Mouse (Mus musculus) urinary bladder, adult 18-20 months (tissue): ENCODE measurements around the gene Ctns.
A peak's percentile ranks its signal among the peaks of the same experiment; 100 is the strongest.

Experiments
- DNase-seq, 2 experiments: peaks; one replicate each; pipeline ENCODE4 v3.0.0; 2022; ENCODE audit warnings: low spot score in 2 of 2, mixed read lengths in 2 of 2

Ctns gene

DNA sequence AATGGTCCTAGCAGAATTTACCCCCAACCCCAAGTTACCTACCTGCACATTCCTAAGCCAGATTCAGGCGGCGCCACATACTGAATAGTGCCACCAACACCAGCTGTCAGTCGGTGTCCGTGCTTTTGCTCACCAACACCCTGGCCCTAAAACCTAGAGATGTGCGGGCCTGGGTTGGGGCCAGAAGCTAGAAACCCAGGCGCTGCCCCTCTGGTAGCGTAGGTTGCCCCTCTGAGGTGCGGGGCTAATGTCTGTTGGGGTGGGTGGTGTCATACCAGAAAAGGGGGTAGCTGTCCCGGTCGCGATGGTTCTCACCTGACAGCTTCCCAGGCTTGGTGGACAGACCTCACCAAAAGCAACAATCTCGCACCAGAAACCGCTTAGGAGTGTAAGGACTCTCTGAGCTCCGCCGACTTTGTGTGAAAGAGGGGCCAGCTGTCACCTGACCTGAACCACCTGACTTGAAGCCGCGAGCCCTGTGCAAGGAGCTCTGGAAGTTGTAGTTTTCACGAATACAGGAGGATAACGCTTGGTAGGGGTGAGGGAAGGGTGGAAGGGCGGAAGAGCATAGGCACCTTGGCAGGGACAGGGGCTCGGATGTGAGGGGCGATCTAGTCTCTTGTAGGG lies at the start of gene Ctns:
Gene Ctns (minus strand): TSS at position 440 of the 627 bp plus-strand sequence.
- DNase-seq, result peak in 1 of 2 experiments; percentile 81

DNA sequence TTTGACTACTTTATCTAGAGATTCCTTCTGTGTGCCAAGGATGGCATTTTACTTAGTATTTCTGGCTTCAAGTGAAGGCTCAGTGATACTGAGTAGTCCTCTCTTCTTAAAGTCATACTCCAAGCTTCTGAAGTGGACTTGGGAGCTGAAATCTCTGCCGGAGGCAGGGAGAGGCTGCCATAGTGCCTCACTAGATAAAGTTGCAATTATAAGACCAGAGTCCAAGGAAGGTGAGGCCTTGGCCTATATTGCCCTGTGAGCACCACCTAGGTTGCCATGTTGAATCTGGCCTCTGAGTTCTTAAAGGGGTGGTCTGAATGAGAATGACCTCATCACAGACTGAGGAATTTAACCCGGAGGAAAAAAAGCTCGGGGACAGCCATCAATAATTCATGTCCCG lies 43.9 kb upstream of the Ctns start:
- DNase-seq, result no peak

DNA sequence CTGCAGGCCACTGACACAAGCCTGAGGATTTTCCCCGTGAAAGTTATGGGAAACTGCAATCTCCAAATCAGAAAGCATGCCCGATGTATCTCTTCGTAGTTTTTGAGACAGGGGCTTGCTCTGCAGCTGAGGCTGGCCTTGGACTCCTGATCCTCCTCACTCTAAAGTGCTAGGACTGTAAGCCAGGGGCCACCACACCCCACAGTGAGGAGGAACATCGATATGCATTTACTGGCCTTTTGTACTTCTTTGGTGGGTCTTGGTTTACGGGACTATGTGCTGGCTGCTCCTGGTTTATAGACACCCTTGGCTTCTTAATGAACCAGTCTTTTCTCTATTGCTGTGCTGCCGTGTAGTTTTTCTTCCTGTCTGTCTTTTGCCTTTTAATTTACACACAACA lies 43.4 kb upstream of the Ctns start:
- no peak for DNase-seq

DNA sequence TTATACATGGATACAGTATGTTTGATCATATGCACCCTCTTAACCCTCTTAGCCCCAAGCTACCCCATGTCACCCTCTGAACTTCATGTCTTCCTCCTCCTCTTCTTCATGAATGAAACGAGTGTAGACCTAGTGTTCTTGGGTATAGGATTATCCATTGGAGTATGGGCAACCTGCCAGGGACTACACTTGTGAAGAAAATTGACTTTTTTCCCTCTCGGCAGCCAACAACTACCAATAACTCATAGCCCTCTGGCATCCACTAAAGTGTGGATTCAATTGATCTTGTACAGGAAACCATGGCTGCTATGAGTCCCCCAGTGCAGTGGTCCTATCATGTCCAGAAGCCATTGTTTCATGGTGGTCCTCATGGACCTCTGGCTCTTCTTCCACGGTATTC lies 37.9 kb upstream of the Ctns start:
- no peak for DNase-seq

DNA sequence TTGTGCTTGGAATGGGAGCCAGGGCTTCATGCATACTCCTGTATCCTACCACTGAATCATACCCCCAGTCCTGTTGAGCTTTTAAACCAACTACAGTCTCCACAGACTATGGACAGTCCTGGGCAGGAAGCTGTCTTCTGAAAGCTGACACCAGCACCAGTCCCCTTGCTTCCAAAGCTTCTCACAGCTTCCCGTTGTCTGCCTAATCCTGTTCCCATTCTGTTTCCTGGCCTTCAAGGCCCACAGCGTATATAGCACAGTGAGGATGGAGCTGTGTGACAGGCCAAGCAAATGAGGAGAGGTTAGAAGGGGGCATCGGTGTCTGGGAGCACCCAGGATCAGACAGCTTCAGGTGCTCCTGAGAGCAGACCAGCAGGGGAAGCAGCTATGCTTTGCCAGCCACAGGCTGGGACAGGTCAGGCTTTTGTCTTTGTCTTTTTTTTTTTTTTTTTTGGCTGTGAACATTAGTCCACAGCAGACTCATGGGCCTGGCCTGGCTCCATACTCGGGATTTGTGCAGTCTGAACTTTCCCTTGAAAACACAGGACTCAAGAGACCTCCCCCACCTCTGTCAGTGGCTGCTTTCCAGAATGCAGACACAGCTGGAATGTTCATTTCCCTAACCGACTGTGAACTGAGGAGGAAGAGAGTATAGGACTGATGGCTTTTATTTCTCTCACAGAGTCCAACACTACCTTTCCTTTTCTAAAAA lies 37.3 kb upstream of the Ctns start:
- peak in 1 of 2 experiments; percentile 22 for DNase-seq

DNA sequence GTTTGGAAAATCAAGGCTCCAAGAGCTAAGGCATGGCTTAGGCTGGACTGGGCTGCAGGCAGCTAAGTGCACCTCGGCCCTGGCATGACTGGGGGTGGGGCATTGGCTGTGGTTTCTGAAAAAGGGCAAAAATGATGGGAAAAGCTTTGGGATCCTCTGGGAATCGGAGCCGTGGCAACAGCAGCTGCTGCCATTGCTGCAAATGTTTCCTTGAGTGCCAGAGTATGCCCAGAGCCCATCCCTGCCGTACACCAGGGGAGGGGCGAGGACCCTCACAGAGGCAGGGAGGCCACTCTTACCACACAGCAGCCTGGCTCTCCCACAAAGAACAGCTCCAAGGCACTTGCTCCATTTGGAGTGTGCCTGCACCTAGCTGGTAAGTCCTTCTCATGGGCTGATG lies 35.1 kb upstream of the Ctns start, which contains the start of gene Trpv1:
Gene Trpv1 (plus strand): TSS at position 301 of the 400 bp plus-strand sequence.
- DNase-seq, result no peak

DNA sequence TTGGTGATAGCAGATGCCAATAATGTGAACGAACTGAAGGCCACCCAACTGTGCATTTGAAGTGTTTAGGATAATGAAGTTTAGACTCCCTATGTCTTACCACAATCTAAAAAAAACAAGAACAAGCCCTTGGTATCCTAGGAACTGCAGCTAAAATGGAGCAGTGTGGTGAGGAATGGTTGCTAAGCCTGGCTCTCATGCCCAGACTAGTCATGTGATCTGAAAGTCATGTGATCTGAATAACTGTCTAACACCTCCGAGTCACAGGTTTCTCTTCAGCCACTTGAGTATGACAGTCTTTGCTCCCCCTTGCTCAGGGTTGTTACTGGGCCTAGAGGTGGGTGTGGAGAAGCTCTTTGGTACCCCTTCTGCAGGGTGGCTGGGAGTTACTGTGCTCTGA lies 33.7 kb upstream of the Ctns start:
- DNase-seq, result no peak

DNA sequence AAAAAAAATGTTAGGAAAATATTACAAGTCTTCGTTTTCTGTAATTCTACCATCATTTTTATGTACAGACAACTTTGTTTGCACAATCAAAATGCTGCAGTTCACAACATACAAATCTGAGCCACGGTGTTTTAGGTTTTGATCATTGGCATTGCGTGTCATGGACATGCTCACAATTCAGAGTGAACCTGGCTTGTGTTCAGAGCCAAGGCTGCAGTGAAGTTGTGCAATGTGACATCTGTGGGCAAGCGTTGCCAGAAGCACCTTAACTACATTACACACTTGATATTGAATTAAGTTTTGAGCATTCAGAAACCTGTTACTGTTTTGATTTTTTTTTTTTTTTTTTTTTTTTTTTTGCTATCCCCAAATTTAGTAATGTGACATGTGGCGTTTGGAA lies 31.2 kb upstream of the Ctns start:
- DNase-seq, result no peak

DNA sequence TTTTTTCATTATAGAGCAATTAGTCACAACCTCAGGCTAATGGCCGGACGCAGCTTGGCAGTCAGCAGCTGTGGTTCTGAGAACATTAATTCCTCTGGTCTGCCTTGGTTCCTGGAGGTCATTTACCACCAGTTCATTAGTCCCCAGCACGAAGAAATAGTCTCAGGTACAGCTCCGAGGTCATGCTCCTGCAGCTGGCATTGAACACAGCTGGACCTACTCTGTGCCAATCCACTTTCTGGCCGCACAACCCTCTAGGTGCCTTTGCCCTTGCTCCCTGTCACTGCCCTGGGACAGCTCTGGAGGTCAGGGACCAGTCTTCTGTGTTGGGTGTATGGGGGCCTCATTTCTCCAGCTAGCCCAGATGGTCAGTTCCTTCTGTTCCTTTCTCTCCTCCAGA lies 30.0 kb upstream of the Ctns start:
- no peak for DNase-seq

DNA sequence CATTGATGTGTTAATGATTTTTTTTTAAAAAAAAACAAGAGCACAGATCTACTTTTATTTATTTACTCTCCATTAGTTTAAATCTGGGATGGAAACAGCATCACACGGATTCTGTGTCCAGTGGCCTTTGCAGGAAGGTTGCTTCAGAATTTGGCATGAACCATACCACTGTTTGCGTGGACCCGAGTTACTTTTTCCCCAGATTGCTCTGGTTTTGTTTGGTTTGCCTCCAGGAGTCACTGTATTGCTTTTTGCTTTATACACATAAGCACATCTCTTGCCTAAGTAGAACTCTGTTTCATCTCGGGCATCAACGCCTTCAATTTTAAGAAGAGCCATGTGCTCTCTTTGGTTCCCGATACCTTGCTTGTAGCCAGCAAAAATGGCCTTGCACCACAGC lies 27.0 kb upstream of the Ctns start:
- DNase-seq, result no peak

DNA sequence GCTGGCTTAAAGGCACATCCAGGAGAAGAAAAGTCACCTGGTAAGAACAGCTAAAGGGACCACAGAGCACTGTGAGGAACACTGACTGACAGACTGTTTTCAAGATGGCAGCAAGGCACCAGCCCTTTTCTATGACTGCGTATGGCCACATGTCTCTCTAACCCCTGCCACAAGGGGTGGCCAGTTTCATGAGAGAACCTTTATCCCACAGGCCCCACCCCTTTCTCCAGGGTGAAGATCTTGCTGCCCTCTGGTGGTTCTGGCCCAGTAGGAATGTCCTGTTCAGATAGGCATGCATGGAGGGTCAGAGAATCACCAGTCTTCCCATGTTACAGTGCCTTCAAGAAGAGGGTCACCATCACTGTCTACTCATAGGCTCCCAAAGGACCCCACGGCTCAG lies 25.1 kb upstream of the Ctns start:
- peak in 1 of 2 experiments; percentile 7 for DNase-seq

DNA sequence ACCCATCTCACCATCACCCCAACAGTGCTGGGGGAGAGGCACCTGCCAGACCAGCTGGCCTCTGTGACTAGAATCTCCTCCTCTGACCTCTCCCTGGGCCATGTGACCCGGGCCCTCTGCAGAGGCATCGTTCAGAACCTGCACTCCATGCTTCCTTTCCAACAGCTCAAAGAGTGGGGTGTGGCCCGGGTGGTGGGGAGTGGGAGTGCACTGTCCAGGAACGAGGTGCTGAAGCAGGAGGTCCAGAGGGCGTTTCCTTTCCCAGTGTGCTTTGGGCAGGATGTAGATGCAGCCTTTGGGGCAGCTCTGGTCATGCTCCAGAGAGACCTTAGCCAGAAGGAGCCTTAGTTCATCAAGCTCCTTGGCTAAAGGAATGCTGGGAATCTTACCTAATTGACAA lies 24.0 kb upstream of the Ctns start:
- DNase-seq, result no peak

DNA sequence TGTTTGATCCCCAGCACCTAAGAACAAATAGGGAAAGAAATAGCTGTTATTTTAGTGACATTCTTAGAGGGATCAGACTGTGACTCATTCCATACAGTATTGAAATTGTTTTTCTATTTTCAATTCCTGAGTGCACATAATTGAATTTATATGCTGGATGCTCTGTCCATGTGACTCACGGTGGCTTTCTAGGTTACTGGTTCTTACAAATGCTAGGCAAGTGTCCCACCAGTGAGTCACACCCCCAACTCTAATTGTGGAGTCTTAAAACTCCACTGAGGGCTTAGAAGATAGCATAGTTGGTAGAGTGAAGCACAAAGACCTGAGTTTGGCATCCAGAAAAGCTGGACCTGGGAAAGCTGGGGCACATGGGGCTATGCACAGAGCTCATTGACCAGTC lies 21.8 kb upstream of the Ctns start:
- DNase-seq, result no peak

DNA sequence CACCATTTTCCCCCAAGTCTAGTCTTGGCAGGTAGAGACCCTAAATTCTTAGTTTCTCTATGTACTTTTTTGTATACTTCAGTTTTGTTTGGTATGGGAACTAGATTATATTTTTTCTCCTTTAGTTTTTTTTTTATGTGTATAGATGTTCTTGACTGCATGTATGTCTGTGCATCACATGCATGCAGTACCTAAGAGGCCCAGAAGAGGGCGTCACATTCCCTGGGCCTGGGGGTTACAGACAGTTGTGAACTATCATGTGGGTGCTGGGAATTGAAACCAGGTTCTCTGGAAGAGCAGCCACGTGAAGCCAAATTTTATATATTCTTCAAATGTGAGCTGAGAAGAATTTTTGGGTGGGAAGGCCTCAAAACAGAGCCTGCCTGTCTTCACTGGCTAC lies 20.8 kb upstream of the Ctns start:
- no peak for DNase-seq

DNA sequence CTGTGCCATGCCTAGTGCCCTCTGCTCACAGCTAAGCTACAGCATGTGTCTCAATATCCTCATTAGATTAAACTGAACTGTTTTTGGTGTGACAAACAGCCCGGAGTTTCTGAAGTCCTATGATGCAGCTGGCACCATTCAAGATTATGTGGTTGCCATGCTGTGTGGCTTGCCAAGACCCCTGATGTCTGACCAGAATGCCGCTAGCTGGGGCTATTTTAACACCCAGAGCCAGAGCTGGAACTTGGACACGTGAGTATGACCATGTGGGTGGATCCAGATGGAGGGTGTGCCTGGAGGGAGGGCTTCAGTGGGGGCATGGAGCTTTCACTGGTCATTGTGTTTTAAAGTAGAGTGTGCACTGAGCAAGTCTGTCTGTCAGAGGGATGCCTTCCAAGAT lies 15.1 kb upstream of the Ctns start:
- DNase-seq, result no peak

DNA sequence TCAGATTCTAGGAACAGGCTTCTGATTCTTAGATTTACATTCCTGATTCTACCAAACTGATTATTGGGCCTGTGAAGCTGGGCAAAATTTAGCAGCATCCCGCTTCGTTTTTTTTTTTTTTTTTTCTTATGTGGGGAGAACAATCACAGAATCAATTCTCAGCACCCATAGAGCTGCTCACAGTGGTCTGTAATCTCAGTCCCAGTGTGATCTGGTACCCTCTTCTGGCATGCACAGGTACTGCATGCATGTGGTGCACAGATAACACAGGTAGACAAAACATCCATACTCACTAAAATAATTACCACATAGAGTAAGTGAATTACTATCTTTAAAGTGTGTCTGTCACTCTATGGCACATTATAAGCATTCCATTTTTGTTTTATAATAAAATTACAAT lies 8.8 kb upstream of the Ctns start:
- no peak for DNase-seq

DNA sequence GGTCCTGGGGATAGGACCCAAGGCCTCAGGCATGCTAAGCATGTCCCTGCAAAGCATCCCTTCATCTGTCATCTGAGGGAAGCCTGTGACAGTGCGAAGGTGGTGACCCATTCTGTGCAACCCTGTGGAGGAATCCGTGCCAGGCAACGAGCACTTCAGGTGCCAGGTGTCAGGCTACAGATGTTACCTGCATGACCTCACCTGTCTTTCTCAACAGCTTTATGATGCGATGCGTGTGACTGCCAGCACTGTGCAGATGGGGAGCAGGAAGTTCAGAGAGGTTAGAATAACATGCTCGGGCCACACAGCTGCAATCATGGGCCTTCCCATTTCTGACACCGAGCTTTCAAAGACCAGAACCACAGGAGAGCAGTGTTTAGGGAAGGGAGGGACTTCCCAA lies 6.4 kb upstream of the Ctns start:
- DNase-seq, result no peak

DNA sequence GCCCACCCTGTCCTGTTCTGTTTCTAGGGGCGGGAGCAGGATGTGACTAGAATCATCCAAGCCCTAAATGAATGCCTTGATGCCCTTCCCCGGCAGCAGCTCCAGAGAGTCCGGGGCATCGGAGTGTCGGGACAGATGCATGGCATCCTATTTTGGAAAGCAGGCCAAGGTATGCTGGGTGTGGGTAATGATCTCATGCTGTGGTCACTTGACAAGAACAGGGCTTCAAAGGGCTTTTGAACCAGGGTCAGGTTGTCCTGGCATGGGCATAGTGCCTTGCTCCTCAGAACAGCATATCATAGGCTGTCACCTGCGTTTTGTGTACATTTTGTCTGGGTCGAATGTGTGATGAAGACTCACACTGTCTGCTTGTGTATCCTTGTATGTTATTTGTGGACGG lies 5.1 kb upstream of the Ctns start:
- DNase-seq, result no peak

DNA sequence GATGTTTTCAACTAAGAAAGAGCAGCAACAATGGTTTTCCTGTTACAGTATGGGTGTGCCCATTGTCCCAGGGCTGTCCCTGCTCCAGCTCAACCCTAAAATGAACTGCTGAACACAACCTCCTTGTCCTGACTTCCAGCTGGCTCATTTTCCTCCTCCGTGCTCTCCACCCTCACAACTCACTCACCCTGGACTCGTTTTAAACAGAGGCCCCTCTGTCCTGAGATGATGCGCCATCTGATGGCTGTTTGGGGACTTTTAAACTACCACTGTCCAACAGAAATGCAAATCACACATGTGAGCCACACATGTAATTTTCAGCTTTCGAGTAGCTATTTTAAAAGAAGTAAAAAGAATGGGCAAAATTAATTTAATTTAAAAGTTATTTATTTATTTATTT lies 2.8 kb upstream of the Ctns start:
- DNase-seq, result no peak

DNA sequence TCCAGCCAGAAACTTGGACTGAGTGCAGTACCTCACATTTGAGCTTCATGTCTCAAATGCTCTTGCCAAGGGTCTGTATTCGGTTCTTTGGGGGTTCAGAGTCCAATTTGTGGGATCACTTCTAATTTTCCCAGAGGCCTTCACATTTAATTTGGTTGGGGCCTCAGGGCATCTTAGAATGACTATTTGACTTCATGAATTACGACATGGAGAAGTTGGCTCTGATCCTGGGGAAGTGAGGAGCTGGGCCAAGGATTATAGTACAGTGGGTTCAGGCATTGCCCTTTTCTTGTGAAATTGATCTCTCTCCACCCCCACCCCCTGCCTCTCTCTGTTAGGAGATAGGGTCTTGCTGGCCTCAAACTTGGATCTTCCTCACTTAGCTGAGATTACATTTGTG lies 2.2 kb upstream of the Ctns start:
- DNase-seq, result no peak

DNA sequence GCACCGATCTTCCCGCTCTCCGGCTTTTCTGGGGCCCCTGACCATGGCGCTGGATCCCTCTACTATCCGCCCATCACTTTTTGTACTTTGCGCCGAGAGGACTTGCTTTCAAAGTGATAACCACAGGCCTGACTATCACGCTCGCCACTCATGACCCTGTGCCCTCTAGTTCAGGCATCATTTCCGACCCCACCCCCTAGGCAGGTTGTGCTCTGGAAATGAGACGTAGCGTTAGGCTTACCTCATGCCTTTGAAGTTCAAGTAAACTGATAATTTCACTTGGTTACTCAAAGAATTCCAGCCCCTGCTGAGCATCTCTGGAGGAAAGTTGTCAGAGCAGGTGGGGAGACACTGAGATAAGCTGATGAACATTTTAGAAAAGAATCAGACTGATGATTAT lies 1.0 kb upstream of the Ctns start:
- DNase-seq, result no peak

DNA sequence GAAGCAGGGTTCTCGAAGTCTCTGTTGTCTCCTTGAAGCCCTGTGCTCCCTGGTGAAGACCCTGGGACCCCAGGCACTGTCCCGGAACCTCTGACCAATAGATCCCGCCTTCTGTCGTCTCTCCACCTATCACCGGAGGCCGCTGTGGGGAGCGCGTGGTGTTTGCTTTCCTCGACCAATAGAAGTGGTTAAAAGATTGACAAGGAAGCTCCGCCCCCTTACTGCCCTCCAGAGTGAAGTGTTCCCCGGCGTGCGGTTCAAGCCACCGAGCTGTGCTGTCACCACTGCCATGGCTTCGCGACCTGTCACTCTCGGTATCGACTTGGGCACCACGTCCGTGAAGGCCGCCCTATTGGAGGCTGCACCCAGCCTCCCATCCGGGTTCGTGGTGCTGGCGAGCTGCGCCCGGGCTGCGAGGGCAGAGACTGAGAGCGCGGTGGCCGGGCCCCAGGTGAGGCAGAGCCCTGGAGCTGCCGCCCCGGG lies 429 bp upstream of the Ctns start, which contains the start of gene Shpk:
Gene Shpk (plus strand): TSS at position 231 of the 483 bp plus-strand sequence.
- DNase-seq, result peak; percentile 90

DNA sequence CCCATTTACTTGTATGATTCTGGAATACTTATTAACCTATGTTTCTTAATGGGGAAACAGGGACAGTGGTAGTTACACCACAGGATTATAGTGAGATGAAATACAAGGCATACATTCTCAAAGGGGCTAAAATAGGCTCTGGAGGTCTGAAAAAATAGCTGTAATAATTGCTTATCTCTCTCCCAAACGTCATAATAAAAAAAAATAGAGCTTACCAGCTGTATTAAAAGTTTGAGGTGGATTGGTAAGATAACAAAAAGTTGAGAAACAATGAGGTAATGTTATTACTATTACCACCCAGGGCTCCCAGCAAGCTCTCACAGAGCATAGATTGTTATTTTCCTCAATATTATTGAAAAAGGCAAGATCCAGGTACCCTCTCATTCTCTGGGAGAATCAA lies 652 bp downstream of the Ctns start:
- DNase-seq, result no peak

DNA sequence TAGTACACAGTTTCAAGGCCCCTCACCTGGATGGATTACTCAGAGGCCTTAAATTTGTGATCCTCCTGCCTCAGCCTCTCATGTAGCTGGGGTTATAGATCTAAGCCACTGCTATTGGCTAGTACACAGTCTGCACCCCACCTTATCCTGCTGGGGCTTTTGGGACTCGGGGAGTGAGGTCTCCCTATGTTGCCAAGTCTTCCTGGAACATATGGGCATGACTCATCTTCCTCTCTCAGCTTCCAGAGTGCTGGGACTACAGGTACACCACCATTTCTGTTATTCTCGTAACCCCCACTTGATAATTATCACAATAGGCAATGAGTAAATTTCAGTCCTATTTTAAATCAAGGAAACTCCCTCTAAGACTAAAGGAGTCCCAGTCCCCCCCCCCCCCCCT lies 4.4 kb downstream of the Ctns start:
- DNase-seq, result no peak
